Mouse (Mus musculus): ENCODE measurements at regions not wholly inside any gene's neighbourhood (a gene's known extent, or its start where the extent isn't known, plus 50 kb on each side); places are given as distances from the start of the nearest gene placed in this dataset.

DNA sequence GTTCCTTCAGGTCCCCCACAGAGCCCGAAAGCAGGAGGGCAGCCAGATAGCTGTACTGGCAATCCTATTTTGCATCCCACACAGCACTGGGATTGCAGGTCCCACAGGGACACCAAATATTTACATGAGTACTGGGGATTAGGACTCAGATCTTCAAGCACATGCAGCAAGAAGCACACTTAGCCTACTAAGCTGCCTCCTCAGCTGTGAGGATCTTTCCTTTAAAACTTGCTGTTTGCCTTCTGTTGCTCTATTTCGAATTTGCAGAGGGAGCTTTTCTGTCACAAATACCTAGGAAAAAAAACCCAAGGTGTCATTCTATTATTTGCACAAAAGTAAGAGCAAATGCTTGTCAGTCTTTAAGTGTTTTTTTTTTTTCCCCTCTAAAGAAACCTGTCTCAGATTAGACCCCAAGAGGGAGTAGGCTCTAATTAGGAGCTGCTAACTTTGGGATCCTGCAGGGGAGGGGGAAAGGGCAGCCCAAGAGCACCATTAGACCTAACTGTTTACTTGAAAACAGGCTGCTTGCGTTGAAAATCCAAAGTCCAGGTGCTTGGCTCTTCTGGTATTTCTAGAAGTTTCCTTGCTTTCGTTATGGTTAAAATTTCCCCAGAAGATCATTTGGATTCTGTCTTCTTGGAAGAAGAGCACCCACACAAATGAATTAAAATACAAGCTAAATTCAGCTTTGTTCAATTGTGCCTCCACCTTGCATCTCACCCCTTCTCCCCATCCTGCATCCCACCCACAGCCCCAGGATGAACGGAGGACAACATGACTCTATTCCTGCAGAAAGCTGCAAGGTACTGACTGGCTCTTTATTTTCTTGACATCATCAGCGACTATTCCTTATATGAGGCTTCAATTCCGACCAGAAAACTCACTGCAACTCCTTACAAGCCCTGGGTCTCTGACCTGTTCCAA is 215.5 kb downstream of the Kcnj2 start:
- no peak for ATAC-seq

DNA sequence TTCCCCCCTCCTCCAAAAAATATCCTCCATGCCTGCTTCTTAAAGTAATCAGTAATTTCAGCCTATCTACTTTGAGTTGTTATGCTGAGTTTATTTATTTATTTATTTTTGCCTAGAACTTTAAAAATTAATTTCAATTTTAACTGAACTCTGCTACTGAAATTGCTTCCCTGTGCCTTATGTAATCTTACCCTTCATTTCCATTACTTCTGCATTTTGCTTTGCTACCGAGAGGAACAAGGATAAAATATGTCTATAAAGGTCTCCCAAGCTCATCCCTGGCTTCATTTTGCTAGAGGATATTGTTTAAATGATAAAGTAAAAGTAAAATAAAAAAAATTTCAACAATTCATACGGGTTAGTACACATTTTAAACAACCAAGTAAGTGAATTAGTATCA is 216.3 kb downstream of the Kcnj2 start:
- no peak for ATAC-seq

DNA sequence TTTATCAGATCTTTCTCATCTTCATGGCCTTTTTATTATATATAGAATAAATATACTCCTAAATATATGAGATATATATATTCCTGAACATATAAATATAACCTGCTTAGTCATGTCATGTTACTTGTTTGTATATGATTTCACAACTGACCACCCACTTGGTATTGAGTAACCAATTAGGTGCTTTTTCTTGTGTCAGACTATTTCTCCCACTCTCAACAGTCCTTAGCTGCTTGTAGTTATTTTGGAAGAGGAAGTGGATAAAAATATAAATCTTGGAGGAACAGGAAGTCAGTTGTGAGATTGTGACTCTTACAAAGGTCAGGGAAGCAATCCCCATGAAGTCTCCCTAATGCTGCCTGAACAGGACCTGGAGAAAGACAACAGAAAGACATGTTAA is 224.6 kb downstream of the Kcnj2 start:
- no peak for ATAC-seq

DNA sequence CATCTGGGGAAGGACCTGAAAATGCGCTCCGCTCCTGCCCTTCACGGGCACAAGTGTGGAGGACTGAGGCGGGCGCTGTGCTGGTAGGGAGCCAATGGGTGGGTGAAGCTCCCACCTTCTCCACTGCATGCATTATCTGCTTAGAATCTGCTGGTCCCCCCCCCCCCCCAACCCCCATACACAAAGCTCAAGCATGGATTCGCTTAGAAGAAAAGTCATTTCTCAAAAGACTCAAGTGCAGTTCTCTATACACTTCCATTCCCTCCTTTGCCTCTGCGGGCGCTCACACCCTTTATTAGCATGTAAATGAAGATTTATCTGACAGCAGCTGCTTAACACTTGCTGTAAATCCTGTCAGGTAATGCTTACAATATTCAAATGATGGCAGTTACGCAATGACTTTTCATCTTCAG is 230.4 kb downstream of the Kcnj2 start:
- no peak for ATAC-seq

DNA sequence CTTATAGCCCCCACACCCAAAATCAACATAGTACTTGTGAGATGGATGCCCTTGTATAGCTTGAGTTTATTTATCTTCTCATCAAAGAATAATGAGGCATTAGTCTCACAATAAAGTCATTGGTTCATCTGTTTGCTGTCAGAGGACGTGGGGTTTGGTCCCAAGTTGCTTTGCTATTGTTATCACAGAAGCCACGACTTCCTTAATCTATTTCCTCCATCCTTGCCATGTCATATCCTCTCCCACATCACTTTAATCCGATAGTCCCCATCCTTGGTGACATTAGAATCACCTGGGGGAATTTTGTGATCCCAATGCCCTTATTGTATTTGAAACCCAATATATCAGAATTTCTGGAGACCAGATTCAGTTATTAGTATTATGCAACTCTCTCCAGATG is 246.8 kb downstream of the Kcnj2 start:
- ATAC-seq: no peak

DNA sequence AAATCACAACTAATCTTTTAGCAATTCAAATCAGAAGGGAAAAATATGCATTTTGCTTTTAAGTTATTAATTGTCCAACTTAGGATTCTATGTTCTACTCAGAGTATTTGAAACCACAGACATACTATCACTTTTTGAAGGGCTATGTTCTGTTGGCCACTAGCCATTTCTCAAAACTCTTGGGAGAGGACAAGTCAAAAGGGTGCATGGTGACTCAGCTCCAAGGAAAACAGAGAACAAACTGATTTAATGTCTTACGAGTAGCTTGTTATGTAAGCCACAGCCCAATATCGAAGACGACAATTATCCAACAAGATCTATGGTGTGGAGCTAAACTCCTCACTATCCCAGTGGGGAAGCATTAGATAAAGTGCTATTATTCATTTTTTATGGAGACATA is 247.6 kb downstream of the Kcnj2 start:
- no peak for ATAC-seq

DNA sequence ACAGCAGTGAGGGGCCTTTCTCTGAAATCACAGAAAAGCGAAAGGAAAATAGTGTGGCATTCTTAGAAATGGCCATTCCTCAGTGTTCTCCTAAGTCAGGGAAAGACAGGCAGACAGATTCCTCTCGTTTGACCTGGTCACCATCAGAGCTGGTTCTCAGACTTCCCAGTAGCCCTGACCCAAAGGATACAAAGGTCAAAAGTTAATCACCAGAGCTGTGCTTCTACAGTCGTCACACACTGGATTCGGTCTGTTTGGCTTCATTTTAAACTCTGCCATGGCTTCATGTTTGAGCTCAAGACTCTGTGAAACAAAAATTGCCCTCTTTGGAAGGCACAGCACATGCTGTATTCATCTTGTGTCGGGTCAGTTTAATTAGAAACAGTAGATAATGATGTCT is 255.6 kb downstream of the Kcnj2 start:
- no peak for ATAC-seq

DNA sequence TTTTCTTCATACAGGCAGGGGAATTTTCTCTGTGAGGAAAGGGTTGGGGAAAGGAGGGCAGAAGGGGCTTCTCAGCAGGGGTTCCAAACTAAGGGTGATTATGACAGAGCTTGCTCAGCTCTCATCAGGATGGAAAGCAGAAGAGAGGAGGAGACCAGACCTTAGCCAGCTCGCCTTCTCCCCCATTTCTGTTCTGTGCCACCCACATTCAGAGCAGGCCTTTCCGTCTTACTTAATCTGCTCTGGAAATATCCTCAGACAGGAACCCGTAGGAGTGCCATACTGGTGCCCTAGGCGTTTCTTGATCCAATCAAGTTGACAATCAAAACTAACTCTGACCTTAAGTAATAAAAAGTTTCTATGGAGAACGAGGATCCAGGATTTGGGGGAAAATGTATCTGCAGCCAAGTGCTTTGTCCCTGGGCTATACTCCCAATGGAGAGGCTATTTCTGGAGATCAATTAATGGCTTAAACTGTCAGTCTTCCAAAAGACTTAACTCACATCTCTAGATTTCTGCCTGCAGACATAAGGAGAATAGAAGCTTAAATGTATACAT is 258.6 kb downstream of the Kcnj2 start:
- no peak for ATAC-seq

DNA sequence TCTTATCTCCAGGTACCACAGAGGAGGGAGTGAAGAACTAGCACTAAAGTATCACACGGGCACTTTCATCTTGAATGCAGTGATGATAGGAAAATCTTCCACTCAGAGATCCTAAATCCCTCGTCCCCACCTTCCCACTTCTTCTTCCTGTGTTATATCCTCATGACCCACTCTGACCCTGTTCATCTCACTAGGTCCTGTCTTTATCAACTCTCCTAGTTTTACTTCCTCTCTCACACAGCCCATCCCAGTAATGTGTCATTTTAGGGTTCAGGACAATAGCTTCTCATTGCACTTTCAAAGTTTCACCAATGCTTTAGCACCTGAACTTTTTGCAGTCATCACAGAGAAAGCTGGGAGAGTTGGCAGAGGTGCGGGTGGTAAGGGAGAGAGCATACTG is 261.0 kb downstream of the Kcnj2 start:
- ATAC-seq: no peak

DNA sequence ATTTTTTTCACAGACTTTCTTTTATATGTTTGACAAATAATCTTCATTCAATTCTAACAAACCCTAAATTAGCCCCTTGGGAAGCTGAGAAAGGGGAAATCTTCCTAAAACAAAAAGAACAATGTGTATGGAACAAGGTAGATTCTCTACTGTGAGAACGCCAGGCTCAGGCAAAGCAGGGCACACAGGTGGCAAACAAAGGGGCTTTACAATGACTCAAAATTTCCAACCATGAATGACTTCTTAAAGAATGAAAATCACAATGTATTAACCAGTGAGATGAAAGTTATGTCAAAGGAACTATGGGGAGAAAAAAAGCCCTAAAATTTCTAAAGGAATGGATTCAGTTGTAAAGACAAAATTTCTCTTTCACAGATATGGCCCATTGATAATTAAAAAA is 262.3 kb downstream of the Kcnj2 start:
- no peak for ATAC-seq

DNA sequence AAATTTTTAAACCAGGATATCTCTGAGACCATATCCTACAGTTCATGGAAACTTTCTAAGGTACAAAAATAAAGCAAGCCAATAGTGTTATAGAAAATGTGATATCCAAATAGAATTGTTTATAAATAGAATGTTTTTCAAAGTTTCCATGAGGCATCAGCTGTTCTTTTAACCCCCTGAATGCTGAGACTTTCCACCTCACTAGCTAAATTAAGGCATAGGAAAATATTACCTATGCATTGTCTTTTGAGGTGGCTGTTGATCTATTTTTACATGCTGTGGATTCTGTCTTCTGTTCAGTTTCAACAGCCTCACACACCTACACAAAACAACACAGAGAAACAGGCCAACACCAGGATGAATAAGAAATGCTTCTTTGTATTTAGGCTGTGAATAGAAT is 265.6 kb downstream of the Kcnj2 start:
- ATAC-seq: no peak

DNA sequence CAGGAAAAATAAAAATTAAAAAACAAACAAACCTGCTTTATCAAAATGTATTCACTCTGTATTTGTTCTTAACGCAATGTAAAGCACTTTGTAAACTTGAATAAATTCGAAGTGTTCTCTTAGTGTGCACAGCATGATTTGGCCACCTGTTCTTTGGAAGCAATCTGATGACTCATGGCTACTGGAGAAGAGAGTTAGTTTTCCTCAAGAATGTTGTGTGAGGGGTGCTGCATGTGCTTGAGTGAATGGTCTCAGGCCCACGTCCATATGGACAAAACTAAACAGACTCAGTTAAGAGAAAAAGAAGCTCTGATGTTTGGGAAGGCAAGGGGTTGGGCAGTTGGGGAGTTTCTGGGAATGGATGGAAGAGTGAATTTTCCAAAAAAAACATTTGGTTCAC is 267.1 kb downstream of the Kcnj2 start:
- ATAC-seq: no peak

DNA sequence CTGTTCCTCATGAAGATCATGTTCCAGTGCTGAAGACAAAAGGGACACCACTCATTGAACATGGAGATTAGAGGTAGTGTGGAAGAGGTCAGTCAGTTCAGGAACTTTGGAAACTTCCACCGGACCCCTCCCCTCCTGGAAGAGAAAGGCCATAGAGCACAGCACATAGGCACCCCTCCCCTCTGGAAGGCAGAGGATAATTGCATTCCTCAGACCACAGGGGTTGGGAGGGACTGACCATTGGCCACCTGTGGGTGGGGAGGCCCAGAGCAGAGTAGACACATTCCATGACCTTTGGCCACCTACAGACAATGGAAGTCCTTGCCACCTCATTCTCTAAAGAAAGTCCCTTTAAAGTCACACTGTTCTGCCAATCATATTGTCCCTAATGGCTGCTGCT is 281.6 kb downstream of the Kcnj2 start:
- no peak for ATAC-seq

DNA sequence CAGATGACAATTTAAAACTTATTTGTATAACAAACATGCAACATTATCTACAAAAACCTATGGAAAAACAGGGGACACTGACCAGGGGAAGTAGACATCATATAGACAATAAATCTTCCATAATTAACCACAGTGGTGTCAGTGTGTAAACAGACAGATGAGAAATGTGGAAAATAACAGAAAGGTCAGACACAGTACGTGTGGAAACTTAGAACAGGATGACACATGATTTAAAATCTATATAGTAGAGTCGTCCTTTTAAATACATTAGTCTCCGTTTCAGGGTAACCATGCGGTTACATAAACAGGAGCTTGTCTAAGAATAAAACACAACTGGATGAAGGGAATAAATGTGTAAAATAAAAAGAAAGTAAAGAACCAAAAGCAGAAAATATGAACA is 284.1 kb downstream of the Kcnj2 start:
- no peak for ATAC-seq

DNA sequence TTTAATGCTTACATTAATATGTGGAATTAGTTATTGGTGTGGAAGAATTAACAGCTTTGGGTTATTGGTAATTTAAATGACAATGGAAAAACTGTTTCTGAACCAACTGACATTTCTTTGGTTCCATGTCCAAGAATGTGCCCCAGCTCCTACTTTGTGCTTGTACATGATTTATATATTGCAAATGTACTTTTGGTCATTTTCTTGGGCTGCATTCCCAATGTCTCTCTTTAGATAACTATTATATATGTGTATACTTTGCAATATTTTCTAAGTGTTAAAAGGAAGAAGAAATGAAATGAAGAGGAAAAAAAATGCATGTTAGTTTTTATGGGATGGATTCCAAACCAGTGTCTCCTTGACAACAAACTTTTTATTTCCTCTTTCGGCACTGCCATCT is 297.4 kb downstream of the Kcnj2 start:
- no peak for ATAC-seq

DNA sequence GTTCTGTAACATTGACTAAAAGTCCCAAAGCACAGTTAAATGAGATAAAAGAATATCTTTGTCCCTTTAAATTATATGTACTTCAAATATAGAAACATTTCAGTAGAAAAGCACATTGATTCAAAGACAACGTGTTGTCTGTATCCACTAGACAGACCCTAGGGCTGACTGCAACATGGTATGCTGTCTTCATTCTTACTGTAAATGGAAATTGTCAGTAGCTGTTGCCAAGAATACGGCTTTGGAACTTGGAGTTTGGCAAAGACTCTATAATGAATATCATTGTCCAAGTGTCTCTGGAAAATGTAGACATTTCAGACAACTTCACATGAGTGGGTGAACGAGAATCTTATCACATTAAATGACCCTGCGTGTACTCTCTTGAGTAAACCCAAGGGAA is 311.2 kb downstream of the Kcnj2 start:
- ATAC-seq: no peak

DNA sequence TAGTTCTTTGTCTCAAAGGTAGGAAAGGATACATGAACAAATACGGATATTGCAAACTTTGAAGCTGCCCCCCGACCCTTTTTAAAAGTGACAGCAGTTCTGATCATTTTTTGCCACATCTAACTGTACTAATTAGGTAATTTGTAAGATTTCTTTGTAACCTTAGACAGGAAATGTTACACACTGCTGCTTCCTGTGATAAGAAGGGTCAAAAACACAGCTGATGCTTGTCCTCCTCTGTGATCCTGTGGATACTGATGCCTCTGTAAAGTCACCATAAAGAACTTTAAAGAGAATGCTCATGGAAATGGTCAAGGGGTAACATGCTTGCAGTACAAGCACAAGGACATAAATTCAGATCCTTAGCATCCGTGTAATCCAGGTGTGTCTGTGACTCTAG is 313.9 kb downstream of the Kcnj2 start:
- no peak for ATAC-seq

DNA sequence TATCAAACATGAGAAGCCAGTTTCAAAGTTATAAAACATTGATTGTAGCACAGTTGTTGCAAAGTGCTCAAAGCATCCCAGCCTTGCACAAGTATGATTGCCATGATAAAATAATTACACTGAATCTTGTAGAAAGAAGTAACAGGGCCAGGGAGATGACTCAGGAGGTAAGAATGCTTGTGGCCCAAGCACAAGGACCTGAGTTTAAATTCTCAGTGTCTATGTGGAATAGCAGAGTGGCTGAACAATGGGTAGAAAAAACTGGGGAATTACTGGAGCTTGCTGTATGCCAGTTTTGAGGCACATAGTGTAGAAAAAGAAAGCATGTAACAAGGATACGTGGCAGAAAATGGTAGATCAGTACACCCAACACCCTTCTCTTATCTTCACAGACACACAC is 332.7 kb downstream of the Kcnj2 start:
- no peak for ATAC-seq

DNA sequence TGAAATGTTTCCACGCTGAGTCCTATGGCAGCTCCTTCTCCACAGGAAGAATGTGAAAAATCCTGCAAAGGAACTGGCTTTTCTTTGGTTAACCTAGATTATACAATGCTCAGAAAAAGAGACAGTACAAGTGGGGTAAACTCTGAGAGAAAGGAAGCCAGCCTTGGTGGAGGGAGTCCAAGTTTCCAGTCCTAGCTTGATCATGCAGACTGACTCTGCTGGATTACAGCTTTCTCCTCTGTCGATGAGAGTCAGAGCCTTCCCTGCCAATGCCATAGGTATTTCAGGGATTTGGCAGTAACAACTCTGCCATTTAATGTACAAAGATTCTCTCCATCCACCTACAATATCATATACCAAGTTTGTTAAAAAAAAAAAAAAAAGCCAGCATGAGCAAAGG is 343.3 kb downstream of the Kcnj2 start:
- ATAC-seq: no peak

DNA sequence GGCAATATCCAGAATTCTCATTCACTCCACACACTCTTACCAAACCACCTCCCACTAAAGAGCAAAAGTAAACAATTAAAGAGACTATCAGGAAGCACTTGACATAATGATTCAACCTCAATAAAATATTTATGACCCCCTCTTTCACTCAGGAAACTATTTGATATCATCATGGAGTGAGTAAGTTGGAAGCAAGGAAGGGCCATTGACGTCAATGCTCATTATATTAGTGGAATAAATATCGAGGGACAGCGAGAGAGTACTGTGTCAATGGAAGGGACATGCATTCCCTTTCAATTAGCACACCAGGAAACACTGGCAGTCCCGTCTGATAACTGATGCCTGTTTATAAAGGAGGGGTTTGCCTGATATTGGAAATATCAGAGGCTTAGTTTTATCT is 358.9 kb downstream of the Kcnj2 start:
- ATAC-seq: no peak

DNA sequence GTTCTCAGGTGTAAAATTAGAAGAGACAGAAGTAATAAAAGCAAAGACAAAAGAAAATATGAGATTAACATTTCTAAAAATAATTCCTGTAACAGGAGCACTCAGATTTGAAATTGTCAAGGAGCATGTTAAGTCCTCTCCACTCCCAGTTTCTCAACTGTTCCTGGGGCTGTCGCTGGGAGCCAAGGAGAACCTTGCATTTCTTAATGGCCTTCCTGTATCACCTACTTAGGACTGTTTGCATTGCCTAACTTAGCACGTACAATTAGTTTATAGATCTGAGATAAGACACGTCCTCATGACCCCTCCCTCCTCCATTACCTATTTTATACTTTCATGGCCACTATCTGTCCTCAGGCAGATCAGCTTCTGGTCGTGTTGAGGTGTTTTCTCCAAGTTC is 360.8 kb downstream of the Kcnj2 start:
- no peak for ATAC-seq

DNA sequence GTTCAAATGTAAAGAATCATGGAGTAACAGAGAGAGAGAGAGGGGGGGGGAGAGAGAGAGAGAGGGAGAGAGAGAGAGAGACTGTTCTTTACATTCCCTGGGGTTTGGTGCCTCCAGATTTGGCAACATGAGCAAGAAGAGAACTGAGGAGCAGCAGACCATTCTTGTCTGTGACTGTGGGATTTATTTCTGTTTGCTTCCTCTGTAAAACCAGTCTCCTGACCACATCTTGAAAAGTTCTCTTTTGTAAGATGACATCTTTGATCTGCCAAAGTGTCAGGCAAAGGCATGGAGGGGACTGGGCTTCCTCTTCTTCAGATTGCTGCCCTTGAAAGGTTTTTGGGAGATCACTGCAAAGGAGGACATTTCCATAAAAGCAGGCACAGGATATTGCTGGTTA is 376.3 kb downstream of the Kcnj2 start:
- no peak for ATAC-seq

DNA sequence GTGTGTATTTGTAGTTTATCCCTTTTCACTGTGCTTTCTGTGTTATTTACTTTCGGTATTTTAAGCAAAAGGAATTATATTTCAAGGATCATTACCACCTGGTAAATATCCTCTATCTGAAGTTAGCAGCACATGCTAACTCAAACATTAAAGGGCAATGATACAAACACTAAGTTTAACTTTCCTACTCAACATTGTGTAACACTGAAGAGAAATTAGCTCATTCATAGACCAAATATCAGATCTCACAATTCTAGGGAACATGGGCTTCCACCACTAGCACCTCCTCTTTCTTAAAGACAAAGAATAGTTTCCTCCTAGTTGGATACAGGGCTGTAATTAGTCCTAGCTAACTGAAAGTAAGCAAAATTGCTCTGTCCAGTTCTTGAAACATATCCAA is 377.4 kb downstream of the Kcnj2 start:
- ATAC-seq: no peak

DNA sequence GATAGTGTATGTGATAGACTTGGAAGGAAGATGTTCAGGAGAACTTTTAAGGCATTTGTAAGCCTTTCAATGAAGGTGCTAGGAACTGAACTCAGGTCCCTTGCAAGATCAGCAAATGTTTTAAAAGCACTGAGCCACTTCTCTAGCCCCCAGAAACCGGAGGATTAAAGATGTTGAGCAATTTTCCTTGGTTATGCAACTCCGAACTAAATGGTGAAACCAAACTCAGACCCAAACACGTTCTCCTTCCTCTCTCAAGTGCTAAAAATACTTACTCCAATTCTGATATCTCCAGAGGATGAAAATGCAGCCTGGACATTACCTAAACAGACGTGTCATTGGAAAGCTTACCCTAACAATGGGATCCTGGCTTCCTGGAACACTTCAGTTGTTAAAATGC is 378.8 kb downstream of the Kcnj2 start:
- no peak for ATAC-seq

DNA sequence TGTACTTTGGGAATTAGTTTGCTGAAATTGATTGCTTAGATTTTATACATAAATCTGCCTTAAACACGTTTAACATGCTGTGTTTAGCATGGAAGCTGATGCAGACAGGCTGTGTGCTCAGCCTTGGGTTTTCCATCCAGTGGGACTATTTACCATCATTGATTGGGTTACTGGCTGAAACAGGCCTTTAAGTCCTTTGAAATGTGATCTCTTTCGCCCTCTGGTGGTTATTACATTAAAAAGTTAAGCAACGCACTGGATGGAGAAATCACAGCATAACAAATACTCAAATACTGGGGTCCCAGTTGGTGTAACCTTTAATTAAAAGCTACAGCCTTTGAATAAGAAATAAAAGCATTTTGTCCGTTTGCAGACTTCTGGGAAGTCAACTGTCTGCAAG is 379.8 kb downstream of the Kcnj2 start:
- ATAC-seq: no peak

Data from inflammation-experienced regulatory T-cells, adult 6 months (primary cell).